Mouse (Mus musculus): ENCODE measurements at regions not wholly inside any gene's neighbourhood (a gene's known extent, or its start where the extent isn't known, plus 50 kb on each side); places are given as distances from the start of the nearest gene placed in this dataset.

GRCm38 (mm10) chr4:124326301-124326700 is 284.3 kb downstream of the 3100002H09Rik start:
- DNase-seq (ENCODE audit: low read depth, low spot score): no peak

DNA sequence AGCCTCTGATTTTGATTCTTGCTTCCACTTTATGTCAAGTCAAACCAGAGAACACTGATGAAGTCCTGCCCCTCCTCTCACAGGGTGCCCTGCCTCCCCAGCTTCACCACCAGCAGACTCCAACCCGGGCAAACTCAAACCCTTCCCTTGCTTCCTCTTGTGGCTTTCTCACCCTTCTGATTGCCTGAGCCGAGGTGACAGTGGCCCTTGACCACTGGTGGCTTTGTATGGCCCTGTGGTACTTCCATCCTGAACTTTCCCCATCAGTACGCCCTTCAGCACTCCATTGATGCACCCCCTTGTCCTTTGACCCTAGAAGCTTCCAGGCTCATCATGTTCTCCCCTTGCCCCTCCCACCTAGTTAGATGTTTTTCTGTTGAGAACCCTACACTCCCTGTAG is 287.0 kb downstream of the 3100002H09Rik start:
- DNase-seq (ENCODE audit: low read depth, low spot score): no peak

DNA sequence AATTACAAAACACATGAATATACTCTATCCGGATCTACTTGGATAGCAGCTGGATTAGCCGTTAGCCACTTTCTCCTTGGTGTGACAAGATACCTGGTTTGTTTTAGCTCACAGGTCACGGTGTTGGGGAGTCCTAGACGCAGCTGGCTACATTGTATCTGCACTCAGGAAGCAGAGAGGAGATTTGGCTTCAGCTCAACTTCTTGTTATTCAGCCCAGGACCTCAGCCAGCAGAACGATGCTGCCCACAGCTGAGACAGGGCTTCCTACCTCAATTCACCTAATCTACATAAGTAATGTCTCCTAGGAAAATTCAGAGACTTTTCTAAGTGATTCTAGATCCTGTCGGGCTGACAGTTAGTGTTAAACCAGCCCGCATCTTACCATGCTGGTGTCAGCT is 289.4 kb downstream of the 3100002H09Rik start:
- DNase-seq (ENCODE audit: low read depth, low spot score): no peak

DNA sequence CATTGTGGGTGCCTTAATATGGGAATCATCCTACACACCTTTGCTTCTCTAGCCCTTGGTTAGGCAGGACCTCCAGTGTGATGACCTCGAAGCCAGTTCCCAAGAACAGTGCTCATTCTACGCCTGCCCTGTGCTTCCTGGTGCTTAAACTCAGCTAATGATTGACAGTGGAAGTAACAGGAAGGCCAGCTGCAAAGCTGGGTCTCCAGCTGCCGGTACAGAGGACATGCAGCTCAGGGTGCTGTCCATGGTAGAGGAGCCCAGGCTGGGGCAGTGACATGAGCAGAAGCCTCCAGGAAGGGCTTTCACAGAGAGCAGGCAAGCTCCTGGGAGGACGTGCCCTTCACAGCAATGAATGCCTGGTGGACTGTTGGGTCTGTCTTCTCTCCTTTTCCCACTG is 293.6 kb downstream of the 3100002H09Rik start:
- no peak for DNase-seq (ENCODE audit: low read depth, low spot score)

DNA sequence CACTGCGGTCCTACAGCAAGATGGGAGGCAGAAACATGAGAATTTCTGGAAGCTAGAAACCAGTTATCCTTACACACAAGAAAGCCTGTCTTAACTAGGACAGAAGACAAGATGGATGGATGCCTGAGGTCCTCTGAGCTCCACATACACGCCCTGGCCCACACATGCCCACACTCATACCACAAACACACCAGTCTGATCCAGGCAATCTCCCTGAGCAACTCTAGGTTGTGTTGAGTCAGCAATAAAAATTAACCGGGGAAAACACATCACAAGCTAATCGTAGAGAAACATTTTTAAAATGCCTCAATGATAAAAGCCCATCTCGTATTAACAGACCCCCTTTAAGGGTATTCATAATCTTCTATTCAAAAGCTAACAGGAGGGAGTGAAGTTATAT is 298.9 kb downstream of the 3100002H09Rik start:
- no peak for DNase-seq (ENCODE audit: low read depth, low spot score)

- no peak for DNase-seq (ENCODE audit: low read depth, low spot score)
Measured at GRCm38 (mm10) chr4:124310594-124310993, 300.0 kb downstream of the 3100002H09Rik start.

DNA sequence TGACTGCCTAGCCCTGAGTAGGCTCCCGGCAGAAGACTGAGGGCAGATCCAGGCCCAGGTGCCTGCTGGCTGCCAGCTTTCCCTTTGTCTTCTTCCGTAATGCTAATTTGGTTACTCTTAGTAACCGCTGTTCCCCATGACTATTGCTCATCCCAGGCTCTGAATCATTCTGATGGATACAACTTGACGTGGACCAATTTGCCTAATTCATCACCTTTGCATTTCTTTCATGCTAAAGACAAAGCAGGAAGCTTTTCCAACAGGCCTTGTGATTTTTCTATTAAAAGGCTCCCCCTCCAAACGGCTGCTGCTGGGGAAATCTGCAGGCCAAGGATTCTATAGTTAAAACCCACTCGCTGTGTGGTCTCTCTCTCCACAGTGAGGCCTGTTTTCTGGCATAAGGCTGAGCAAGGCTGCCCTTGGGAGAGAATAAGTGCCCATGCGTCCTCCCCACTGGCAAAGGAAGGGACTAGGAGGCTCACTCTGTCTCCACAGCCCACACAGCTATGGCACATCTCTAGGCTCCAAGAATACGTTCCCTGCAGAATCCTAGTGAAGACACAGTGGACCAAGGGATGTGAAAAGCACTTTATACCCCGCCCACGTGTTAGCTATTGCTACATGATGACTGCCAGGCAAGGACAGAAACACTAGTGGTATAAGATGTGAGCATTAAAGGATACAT is 304.6 kb downstream of the 3100002H09Rik start:
- no peak for DNase-seq (ENCODE audit: low read depth, low spot score)

GRCm38 (mm10) chr4:124302950-124303349 is 307.7 kb downstream of the 3100002H09Rik start:
- DNase-seq (ENCODE audit: low read depth, low spot score): no peak

GRCm38 (mm10) chr4:124298667-124299437 is 311.8 kb downstream of the 3100002H09Rik start:
- no peak for DNase-seq (ENCODE audit: low read depth, low spot score)

GRCm38 (mm10) chr4:124292254-124292653 is 318.3 kb downstream of the 3100002H09Rik start:
- DNase-seq (ENCODE audit: low read depth, low spot score): no peak

GRCm38 (mm10) chr4:124291767-124292166 is 318.8 kb downstream of the 3100002H09Rik start:
- DNase-seq (ENCODE audit: low read depth, low spot score): no peak

- no peak for DNase-seq (ENCODE audit: low read depth, low spot score)
Measured at GRCm38 (mm10) chr4:124287471-124287870, 323.1 kb downstream of the 3100002H09Rik start.

- no peak for DNase-seq (ENCODE audit: low read depth, low spot score)
Measured at GRCm38 (mm10) chr4:124278681-124279080, 331.9 kb downstream of the 3100002H09Rik start.

- DNase-seq (ENCODE audit: low read depth, low spot score): no peak
Measured at GRCm38 (mm10) chr4:124277456-124278181, 333.0 kb downstream of the 3100002H09Rik start.

DNA sequence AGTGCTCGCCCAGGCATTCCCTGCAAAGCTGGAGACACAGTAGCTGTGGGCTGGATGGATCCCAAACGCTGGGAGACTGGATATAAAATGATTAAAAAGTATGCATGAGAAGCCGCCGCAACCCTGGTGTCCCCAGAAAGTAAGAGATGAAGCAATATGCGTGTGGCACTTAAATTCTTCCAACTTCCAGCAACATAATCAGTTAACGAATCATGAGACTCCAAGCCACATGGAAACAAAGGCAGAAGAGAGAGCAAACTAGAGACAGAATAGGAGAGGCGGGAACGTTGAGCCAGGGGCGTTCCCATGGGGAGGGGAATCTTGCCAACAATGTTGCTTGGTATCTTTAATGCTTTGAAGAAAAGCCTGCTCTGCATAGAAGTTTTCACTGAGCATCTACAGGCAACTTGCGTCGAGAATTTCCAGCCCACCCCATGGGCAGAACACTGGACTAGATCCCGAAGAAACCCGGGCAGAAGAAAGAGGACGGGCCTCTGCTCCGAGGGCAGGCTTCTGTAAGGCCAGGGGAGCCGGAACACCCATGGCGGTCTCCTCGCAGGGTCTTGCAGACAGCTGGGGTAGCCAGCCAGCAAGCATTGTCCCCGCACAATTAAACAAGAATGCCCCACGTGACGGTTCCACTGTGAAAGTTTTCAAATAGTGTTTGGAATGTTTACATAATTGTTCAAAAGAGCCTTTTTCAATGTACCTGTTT is 333.7 kb downstream of the 3100002H09Rik start:
- DNase-seq (ENCODE audit: low read depth, low spot score): no peak

- no peak for DNase-seq (ENCODE audit: low read depth, low spot score)
Measured at GRCm38 (mm10) chr4:124272002-124272401, 338.6 kb downstream of the 3100002H09Rik start.

DNA sequence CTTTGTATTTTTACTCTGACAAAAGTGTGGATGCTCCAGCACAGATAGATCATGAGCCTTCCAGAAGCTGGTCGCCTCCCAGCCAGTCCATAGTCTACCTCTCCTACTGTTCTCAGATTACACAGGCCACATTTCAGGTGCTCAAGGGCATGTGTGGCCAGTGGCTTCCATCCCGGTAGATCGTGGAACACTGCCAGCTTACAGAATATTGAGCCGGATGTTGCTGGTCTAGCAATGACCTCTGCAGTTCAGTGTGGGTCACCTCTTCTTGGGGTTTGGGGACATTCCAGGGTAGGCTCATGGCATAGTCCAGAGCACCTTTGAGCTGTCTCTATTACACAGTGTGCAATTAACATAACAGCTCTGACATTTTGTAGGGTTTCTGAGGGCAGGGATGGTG is 342.2 kb downstream of the 3100002H09Rik start:
- no peak for DNase-seq (ENCODE audit: low read depth, low spot score)

GRCm38 (mm10) chr4:124266573-124266972 is 344.0 kb downstream of the 3100002H09Rik start:
- DNase-seq (ENCODE audit: low read depth, low spot score): no peak

GRCm38 (mm10) chr4:124265527-124265926 is 345.1 kb downstream of the 3100002H09Rik start:
- no peak for DNase-seq (ENCODE audit: low read depth, low spot score)

- DNase-seq (ENCODE audit: low read depth, low spot score): no peak
Measured at GRCm38 (mm10) chr4:124257006-124257405, 339.2 kb upstream of the 4930535I16Rik start.

DNA sequence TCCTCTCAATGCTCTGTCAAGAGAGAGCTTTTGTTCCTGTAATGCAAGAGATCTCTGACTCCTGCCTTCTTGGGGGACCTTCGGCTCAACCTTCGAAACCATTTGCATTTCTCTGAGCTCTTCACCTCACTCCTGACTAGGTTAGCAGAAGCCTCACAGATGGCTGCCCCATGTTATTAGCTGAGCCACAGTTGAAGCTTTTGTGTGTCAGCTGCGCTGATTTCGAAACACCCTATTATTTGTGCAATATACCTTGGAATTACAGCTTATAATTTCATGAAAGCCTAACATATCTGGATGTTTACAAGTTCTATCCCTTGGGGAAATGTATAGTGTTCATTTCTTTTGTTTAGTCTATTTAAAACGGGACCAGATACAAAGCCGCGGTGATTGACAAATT is 338.7 kb upstream of the 4930535I16Rik start:
- DNase-seq (ENCODE audit: low read depth, low spot score): no peak

DNA sequence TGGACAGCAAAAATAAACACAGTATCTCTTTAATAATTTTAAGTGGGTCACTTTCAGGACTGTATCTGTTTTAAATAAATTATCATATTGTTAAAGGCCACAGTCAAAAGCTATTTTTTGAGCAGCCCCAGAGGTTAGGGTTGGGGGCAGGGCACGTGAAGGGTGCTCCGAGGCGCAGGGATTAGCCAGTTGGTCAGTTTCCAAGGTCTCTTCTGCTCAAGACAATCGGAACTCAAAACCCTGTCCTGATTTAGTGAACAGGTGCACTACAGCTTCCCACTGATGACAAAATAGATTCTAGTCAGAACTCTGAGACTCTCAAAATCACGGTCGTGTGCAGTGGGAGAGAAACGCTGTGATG is 337.3 kb upstream of the 4930535I16Rik start:
- DNase-seq (ENCODE audit: low read depth, low spot score): no peak
